Mouse (Mus musculus) ovary, postnatal 10 days (tissue): ENCODE data around the gene Cryl1.

Experiments
- DNase-seq: peaks from one replicate; pipeline ENCODE4 v3.0.0; 2022; ENCODE audit warnings: low spot score

Gene Cryl1

GRCm38 (mm10) chr14:57318812-57319211, 79.5 kb downstream of the Cryl1 start:
- DNase-seq = no peak

GRCm38 (mm10) chr14:57316662-57317600, 81.4 kb downstream of the Cryl1 start:
- no peak for DNase-seq

DNA sequence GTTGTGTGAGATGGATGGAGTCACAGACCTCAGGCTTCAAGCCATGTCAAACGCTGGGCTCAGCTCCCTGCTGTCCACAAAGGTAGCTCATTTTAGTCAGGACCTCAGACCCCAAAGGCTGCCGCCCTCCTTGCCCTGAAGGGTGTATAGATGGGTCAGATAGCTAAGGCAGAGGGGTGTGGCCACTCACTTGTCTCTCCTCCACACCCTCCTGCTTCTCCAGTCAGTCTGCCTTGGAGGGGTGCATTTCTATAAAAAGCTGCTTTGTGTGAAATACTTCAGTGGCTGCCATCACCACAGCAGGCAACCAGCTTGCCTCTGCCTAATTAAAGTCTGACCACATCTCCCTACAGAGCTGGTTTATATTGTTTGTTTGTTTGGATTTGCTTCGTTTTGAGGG, 82.4 kb downstream of the Cryl1 start:
- DNase-seq = no peak

- DNase-seq = no peak
Measured at GRCm38 (mm10) chr14:57315551-57315950, 82.8 kb downstream of the Cryl1 start.

DNA sequence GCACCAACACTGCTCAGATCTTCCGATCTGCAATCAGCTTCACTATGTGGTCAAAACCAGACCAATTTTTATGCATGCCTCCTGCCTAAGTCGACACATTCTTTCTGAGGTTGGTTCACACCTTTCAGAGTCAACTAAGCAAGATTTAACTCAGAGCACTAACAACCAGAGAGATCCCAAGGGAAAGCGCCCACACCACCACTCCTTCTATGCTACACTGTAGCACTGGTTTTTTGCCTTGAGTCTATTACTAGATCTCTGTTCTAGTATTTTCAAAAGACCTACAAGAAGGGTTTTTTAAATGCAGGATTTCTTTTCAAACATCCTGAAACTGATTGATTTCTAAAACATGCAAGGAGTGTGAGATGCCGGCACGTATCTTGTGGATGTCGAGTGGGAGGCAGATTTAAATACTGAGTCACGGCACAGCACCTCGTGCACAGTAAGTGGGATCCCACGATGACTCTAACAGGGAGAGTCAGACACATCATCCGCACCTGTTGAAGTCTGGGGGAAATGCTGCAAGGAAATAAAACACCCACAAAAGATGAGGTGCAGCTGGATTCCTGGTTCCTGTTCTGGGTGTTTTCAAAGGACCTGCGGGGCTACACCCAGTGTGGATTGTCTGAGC, 96.6 kb downstream of the Cryl1 start:
- no peak for DNase-seq

GRCm38 (mm10) chr14:57300530-57300929, 97.8 kb downstream of the Cryl1 start:
- DNase-seq = no peak

- DNase-seq = no peak
Measured at GRCm38 (mm10) chr14:57297672-57298071, 100.7 kb downstream of the Cryl1 start.

- no peak for DNase-seq
Measured at GRCm38 (mm10) chr14:57291399-57291942, 106.9 kb downstream of the Cryl1 start.

GRCm38 (mm10) chr14:57289105-57289504, 109.2 kb downstream of the Cryl1 start:
- no peak for DNase-seq

DNA sequence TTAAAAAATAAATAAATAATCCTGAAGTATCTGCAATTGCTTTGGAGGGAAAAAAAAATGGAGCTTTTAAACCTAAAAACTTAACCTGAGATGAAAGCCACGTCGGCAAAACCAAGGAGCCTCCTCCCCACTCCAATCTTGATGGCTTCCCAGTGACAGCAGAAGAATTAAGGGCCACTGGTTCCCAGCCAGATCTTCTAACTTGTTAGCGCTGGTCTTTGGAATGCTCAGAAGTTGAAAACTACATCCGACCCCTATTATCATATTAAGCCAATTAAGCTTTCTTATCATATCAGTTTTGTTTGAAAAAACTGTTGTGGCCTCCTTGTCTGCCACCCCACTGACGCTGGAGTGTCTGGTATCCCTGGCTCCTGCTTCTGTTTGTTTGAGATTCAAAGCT, 114.5 kb downstream of the Cryl1 start:
- DNase-seq = no peak

- no peak for DNase-seq
Measured at GRCm38 (mm10) chr14:57282591-57282990, 115.7 kb downstream of the Cryl1 start.

GRCm38 (mm10) chr14:57280835-57281234, 117.5 kb downstream of the Cryl1 start:
- no peak for DNase-seq

GRCm38 (mm10) chr14:57276481-57277012, 121.8 kb downstream of the Cryl1 start:
- no peak for DNase-seq

GRCm38 (mm10) chr14:57272341-57272740, 126.0 kb downstream of the Cryl1 start:
- DNase-seq = no peak

- DNase-seq = no peak
Measured at GRCm38 (mm10) chr14:57271861-57272260, 126.5 kb downstream of the Cryl1 start.

DNA sequence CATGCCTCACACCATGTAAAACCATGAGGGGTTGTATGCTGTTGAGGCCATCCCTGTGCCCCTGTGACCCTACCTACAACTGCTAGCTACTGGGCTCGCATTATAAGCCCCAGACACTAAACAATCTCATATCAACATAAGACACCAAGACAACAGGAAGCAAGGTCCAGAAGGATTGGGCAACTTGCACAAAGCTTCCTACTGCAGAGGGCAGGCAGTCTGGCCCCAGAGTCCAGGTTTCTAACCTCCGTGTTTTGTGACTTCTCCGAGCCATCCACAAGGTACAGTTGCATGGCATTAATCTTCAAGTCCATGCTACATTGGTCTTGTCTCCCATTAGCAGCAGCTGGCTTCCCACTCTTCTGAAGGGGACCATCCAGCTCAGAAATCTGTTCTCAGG, 129.4 kb downstream of the Cryl1 start:
- no peak for DNase-seq

- no peak for DNase-seq
Measured at GRCm38 (mm10) chr14:57268344-57268743, 130.0 kb downstream of the Cryl1 start.

DNA sequence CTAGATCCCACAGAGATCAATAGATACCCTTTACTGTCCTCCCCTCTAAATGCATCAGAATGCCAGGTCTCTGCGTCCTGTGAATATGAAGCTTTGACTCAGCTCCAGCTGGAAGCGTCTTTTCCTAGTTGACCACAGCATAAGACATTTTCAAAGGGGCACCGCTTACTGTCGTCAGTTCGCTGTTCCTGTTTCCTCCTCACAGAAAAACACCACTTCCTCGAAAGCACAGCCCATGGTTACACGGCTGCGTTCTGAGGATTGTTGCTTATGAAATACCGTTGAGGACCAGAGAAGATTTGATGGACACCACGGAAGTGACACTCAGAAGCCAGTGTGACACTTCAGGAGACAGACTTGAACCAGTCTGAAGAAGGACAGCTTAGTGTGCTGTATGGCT, 134.4 kb downstream of the Cryl1 start:
- DNase-seq = no peak

DNA sequence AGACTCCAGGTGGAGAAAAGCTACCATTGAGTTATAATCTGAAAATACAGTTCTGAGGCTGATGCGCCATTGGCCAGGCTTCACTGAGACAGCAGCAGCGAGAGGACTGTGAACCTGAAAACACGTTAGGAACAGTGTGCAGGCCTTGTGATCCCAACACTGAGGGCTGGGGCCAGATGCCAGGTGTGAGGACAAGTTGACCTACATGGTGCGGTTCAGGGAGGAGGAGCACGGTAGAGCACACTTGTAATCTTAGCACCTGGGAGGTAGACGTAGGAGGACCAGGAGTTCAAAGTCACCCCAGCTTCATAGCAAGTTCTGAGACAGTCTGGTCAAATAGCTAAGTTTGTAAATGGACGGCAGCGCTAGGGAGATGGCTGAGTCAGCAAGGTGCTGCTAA, 139.0 kb downstream of the Cryl1 start:
- no peak for DNase-seq

DNA sequence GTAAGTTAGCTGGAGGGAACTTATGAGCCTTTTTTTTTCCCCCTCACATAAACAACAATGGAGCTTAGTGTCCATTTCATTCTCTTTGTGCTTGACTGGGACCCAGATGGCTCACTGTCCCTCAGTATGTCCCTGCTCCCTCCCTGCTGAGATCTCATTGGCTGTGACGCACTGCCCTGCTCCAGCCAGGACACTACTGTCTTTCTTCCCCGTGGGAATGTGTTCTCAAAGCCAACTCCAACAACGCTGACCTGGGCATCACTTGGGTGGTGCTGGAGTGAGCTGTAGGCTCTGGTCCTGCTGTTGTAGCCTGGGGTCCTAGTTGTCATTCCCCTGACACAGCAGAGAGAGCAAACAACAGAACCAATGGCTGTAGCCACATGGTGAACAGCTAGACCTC, 149.7 kb downstream of the Cryl1 start:
- no peak for DNase-seq

DNA sequence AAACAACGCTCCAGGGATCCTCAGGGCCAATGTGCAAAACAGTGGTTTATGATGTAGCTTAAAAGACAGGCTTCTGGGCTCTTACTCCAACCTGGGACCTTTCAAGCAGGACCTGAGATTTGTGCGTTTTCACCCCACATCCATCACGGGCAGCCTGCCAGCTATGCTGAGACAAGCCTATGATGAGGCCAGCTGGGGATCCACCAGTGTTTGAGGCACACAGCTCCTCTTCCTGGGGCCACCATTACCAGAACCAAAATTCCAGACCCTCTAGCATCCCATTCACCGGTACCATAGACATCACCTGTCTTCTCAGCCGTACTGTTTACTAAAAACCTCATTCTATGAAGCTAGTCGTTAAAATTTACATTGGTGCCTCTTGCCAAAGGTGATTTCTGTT, 151.8 kb downstream of the Cryl1 start:
- DNase-seq = no peak

GRCm38 (mm10) chr14:57242978-57243377, 155.4 kb downstream of the Cryl1 start:
- no peak for DNase-seq

GRCm38 (mm10) chr14:57235276-57235675, 163.1 kb downstream of the Cryl1 start:
- no peak for DNase-seq
